Mouse (Mus musculus) embryonic facial prominence, embryonic 10.5 days (tissue): ENCODE measurements around the gene Zmynd11. TPM values are rescaled to one million over a fixed set of nuclear protein-coding genes. Genes with fewer than 3 reads are reported as not detected.

Source experiments
- DNase-seq: peaks from one replicate; pipeline ENCODE4 v3.0.0-alpha.2; 2017; ENCODE audit warnings: low spot score
- H3K27ac ChIP-seq: fragments of 300-500 bp; sonication (generic); replicated peaks from 2 replicates; pipeline ENCODE4 v1.5.1; 2016; ENCODE audit warnings: mild to moderate bottlenecking
- H3K27me3 ChIP-seq: fragments of 300-500 bp; sonication (generic); replicated peaks from 2 replicates; pipeline ENCODE4 v1.6.1; 2016; ENCODE audit warnings: low read depth, mild to moderate bottlenecking; ENCODE audit not compliant: poor library complexity, severe bottlenecking
- H3K36me3 ChIP-seq: fragments of 300-500 bp; sonication (generic); replicated peaks from 2 replicates; pipeline ENCODE4 v1.6.1; 2016; ENCODE audit warnings: mild to moderate bottlenecking, moderate library complexity
- H3K4me1 ChIP-seq: fragments of 300-500 bp; sonication (generic); 2 replicates; pipeline ENCODE4 v1.6.1; 2016
- H3K4me3 ChIP-seq: fragments of 300-500 bp; sonication (generic); 2 replicates; pipeline ENCODE4 v1.5.1; 2016; ENCODE audit warnings: mild to moderate bottlenecking, moderate library complexity
- H3K9me3 ChIP-seq: fragments of 300-500 bp; sonication (generic); 2 replicates; pipeline ENCODE4 v1.6.1; 2016; ENCODE audit warnings: mild to moderate bottlenecking
- WGBS: fragments of 180-500 bp; shearing (Covaris S2); methylation state at CpG from one replicate; pipeline ENCODE4 v1.1.7; 2016; 5-methylcytosine and 5-hydroxymethylcytosine counted together
- polyA plus RNA-seq: library from polyadenylated mRNA; unstranded; fragments of >200 nt; fragmentation: Nextera tagmentation; extraction: Ambion mirVana; gene quantifications from 2 replicates; pipeline ENCODE4 v1.2.1, GENCODE M21; 2016

The Zmynd11 gene
- polyA plus RNA-seq, 1 experiment from 2014 or later: 102 TPM

DNA sequence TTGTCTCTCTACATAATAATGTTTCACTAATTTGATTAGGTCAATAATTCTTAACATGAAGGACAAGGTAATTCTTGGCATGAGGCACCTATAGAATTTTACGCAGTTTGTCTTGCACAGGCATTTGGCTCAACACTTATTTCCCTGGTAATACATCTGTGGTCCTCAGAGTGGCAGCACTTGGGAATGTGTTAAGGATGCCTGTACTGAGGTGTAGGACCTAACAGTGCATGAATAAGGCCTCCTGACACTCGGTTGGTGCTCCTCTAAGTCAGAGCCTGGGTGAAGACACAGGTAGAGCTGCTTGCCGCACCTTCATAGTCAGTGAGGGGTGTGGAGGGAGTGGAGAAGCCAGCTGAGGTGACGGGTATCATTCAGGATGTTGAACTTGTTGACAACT, 81.8 kb downstream of the Zmynd11 start:
- Histone ChIP-seq H3K4me3 (no peak overlapping the region), H3K4me1 (no peaks in the 10 kb centered on the region), H3K27ac (no peak overlapping the region), H3K36me3 (peaks cover 72% of the 10 kb centered on the region), H3K9me3 (no peaks in the 10 kb centered on the region), H3K27me3 (no peaks in the 10 kb centered on the region)
- DNase-seq: no peak
- 90% methylated on average over 4 of the region's 4 CpGs for WGBS

DNA sequence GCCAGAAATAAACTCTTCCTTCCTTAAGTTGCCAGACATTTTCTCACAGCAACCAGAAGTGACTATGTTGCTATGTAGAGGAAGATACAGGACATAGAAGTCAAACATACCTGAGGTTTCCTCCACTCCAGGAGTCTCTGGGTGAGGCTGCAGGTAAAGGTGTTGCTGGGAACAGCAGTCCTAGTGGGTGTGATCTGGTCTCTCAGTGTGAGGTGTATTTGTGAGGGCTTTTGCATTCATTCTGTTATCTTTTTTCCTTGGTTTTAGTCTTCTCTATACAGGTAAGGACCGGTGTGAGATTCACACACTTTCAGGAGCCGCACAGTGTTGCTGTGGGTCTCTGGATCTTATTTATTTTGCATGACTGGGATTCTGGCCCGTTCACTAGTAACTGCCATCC, 83.6 kb downstream of the Zmynd11 start:
- H3K4me3 ChIP-seq: no peak overlapping the region
- no peak overlapping the region for H3K27ac ChIP-seq
- no peaks in the 10 kb centered on the region for H3K27me3 ChIP-seq
- WGBS: 97% methylated on average over 3 of the region's 3 CpGs
- H3K4me1 ChIP-seq: no peaks in the 10 kb centered on the region
- H3K9me3 ChIP-seq: 0 out of 2 replicates have a peak, but pooled peaks cover 3% of the 10 kb centered on the region
- DNase-seq: no peak
- peaks cover 55% of the 10 kb centered on the region for H3K36me3 ChIP-seq

DNA sequence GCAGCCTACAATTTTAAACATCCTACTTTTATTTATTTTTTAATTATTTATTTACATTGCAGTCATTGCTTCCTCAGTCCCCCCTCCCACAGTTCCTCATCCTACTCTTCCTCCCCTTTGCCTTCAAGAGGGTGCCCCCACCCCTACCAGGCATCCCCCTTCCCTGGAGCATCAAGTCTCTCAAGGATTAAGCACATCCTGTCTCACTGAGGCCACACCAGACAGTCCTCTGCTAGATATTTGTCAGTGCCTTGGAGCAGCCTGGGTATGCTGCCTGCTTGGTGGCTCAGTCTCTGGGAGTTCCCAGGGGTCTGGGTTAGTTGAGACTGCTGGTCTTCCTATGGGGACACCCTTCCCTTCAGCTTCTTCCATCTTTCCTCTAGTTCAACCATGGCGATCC, 91.0 kb downstream of the Zmynd11 start:
- no peak overlapping the region for H3K27ac ChIP-seq
- no peaks in the 10 kb centered on the region for H3K4me1 ChIP-seq
- WGBS: 100% methylated on average over 1 of the region's 1 CpGs
- H3K27me3 ChIP-seq: no peaks in the 10 kb centered on the region
- H3K9me3 ChIP-seq: 0 out of 2 replicates have a peak, but pooled peaks cover 12% of the 10 kb centered on the region
- H3K36me3 ChIP-seq: peaks cover 4% of the 10 kb centered on the region; the same call in 1 of the 2 replicates
- no peak for DNase-seq
- H3K4me3 ChIP-seq: no peak overlapping the region

DNA sequence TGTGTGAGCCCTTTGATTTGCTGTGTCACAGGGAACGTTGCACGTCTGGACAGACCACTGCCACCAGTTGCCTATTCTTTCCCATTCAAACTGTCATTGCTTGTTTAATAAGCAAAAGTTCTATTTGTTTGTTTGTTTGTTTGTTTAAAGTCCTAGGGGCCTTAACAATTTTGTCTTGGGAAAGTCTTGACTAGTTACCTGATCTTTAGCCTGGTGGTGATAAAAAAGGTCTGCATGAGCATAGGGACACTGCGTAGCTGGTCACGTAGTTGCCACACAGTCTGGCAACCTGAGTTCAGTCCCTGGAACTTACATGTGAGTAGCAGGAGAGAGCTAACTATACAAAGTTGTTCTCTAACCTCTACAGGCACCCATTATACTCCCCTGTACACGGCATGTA, 95.9 kb downstream of the Zmynd11 start:
- Histone ChIP-seq H3K9me3 (no peaks in the 10 kb centered on the region), H3K27ac (no peak overlapping the region), H3K36me3 (peaks cover 5% of the 10 kb centered on the region; the same call in 1 of the 2 replicates), H3K4me3 (no peak overlapping the region), H3K4me1 (no peaks in the 10 kb centered on the region), H3K27me3 (no peaks in the 10 kb centered on the region)
- DNase-seq: no peak
- WGBS: 90% methylated on average over 5 of the region's 5 CpGs

DNA sequence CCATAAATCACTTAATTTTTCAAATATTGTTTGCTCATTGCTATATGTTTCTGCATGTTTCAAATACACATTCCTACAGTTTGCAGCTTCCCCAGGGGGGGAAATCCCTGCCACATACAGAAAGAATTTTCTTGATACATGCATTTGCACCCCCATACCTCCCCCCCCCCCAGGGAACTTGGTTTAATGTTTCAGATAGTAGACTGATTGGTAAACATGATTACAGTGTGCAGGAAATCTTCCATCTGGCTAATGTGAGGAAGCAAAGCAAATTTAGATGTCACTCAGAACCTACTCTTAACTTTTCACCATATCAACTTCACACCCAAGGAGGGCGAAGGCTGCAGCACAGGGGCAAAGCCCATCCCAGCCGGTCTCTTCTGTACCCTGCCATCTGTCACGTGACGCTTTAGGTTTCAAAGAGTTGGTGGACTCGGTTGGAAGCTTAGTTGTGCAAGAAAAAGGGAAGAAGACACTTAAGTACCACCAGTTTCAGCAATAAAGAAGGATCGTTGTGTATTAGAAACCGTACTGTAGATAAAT, 97.1 kb downstream of the Zmynd11 start:
- Histone ChIP-seq H3K27ac (no peak overlapping the region), H3K27me3 (no peaks in the 10 kb centered on the region), H3K9me3 (no peaks in the 10 kb centered on the region), H3K36me3 (peaks cover 11% of the 10 kb centered on the region; the same call in 1 of the 2 replicates), H3K4me3 (no peak overlapping the region), H3K4me1 (no peaks in the 10 kb centered on the region)
- DNase-seq: no peak
- 82% methylated on average over 7 of the region's 7 CpGs for WGBS

DNA sequence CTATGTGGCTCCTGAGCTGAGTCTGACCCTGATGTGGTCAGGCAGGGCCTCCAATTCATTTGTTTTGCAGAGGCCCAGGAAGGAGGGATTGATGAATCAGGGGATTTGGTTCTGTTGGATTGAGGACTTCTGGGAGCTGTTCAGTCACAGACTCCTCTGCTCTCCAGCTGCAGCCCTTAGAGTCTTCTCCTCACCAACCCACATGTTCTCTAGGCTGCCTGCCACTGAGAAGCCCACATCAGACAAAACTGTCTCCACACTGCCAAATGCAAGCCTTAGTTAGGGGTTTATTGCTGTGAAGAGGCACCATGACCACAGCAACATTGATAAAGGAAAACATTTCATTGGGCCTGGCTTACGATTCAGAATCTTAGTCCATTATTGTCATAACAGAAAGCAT, 101.5 kb downstream of the Zmynd11 start:
- Histone ChIP-seq H3K9me3 (no peaks in the 10 kb centered on the region), H3K27ac (no peak overlapping the region), H3K4me3 (no peak overlapping the region), H3K4me1 (no peaks in the 10 kb centered on the region), H3K27me3 (no peaks in the 10 kb centered on the region), H3K36me3 (peaks cover 38% of the 10 kb centered on the region)
- 94% methylated on average over 1 of the region's 1 CpGs for WGBS
- no peak for DNase-seq

DNA sequence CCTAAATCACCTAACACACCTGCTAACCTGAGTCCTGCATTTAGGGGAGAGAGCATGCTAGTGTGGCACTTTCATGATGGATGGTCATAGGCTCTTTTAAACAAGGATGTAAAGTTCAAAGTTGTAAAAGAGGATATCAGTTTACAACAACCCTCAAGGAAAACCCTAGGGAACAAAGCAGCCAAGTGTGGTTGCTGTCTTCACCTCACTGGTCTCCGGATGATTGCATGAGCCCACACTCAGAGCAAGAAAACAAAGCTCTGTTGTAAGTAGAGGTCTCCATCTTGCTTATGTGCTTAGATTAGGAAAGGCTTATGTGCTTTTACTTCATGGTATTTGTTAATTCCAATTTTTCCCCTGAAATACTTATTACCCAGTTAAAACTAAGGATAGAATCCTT, 104.4 kb downstream of the Zmynd11 start:
- WGBS: 47% methylated on average over 1 of the region's 1 CpGs
- H3K4me1 ChIP-seq: no peaks in the 10 kb centered on the region
- H3K4me3 ChIP-seq: no peak overlapping the region
- no peak for DNase-seq
- H3K9me3 ChIP-seq: no peaks in the 10 kb centered on the region
- H3K36me3 ChIP-seq: peaks cover 46% of the 10 kb centered on the region
- no peak overlapping the region for H3K27ac ChIP-seq
- H3K27me3 ChIP-seq: no peaks in the 10 kb centered on the region

DNA sequence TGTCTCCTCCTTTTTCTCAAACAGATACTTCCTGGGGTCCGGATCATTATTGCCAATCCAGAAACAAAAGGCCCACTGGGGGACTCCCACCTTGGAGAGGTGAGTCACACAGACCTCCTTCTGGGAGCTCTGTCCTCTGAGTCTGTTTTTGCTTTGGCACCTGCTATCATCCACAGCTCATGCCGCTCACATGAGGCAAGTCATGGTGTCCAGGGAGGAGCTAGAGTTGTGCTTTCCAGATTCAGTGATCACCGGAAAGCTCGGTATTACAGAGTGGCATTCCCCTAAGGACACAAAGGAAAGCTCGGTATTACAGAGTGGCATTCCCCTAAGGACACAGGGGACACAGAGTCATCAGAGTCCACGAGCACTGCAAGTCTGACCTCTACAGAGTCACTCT, 108.5 kb downstream of the Zmynd11 start:
- 89% methylated on average over 6 of the region's 6 CpGs for WGBS
- H3K4me3 ChIP-seq: no peak overlapping the region
- no peaks in the 10 kb centered on the region for H3K9me3 ChIP-seq

DNA sequence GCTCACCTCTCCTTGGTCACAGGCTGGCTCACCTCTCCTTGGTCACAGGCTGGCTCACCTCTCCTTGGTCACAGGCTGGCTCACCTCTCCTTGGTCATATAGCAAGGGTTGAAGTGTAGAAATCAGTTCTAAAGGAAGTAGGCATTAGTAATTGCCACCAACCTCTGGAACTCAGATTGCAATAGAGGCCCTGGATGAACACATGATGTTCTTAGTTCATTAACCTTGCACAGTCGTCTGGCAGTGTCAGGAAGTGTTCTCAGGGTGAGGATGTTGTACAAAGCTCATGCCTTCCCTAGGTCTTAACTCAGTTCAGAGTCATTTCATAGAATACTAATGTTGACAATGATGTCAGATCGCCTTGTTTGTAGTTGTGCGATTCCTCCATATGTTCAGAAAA, 112.1 kb downstream of the Zmynd11 start:
- 84% methylated on average over 3 of the region's 3 CpGs for WGBS
- peaks cover 9% of the 10 kb centered on the region for H3K36me3 ChIP-seq
- no peak overlapping the region for H3K4me3 ChIP-seq
- H3K4me1 ChIP-seq: no peaks in the 10 kb centered on the region
- no peaks in the 10 kb centered on the region for H3K9me3 ChIP-seq
- no peaks in the 10 kb centered on the region for H3K27me3 ChIP-seq
- no peak overlapping the region for H3K27ac ChIP-seq
- no peak for DNase-seq

More for the DNA sequence above, 108.5 kb downstream of the Zmynd11 start:
- Histone ChIP-seq H3K27me3 (no peaks in the 10 kb centered on the region), H3K36me3 (peaks cover 26% of the 10 kb centered on the region), H3K4me1 (no peaks in the 10 kb centered on the region), H3K27ac (no peak overlapping the region)
- DNase-seq: no peak

DNA sequence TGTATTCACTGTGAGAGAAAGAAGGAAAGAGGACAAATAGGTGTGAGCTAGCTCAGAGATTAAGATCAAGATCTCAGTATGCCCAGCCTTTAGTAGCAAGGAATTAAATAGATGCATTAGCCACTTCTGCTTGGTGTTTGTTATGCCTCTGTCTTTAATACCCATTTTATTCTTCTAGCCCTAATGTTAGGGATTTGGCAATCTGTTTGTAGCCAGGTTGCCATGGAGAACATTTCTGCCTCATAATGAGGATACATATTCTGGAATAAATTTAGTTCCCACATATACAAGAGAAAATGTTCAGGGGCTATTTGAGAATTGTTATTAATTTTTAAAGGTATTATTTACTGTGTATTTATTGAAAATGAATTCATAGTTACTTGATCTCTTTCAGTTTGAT, 114.5 kb downstream of the Zmynd11 start:
- Histone ChIP-seq H3K27me3 (no peaks in the 10 kb centered on the region), H3K36me3 (no peaks in the 10 kb centered on the region), H3K27ac (no peak overlapping the region), H3K9me3 (no peaks in the 10 kb centered on the region), H3K4me3 (no peak overlapping the region), H3K4me1 (no peaks in the 10 kb centered on the region)
- DNase-seq: no peak

DNA sequence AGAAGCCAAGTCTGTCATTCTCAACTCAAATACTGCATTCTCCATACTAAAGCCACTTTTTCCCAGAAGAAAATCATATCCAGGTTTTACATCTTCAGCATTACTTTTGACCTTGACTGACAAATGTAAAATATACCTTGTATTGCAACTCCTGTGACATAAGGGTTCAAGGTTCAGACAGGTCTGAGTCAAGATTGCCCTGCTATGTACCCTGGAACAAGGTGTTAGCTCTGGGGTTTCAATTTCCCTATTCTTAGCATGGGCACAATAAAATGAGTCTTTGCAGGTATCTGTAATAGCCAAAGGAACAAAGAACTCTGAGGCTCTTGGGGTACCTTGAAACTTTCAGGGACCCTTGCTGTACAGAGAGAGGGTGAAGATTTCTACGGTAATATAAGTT, 115.2 kb downstream of the Zmynd11 start:
- Histone ChIP-seq H3K27ac (no peak overlapping the region), H3K27me3 (no peaks in the 10 kb centered on the region), H3K4me1 (no peaks in the 10 kb centered on the region), H3K36me3 (no peaks in the 10 kb centered on the region), H3K4me3 (no peak overlapping the region), H3K9me3 (no peaks in the 10 kb centered on the region)
- no peak for DNase-seq
- 87% methylated on average over 1 of the region's 1 CpGs for WGBS

DNA sequence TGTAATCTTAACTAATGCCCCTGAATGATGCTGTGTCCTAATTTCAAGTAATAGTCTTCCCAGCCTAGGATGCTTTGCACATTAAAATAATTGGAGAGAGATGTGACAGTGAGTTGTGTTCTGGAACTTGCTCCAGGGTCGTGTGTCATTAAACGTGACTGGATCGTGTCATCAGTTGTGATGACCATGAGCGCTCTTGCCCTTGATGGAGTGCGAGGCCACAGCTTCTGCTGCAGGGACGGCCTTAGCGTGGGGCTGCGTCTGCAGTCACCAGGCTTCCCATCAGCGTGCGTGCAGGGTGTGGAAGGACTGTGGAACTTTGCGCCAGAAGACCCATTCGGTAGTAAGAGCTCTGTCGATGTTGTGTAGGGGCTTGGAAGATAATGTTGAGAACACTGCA, 116.4 kb downstream of the Zmynd11 start:
- no peak for DNase-seq
- WGBS: 95% methylated on average over 13 of the region's 13 CpGs
- no peaks in the 10 kb centered on the region for H3K27me3 ChIP-seq

DNA sequence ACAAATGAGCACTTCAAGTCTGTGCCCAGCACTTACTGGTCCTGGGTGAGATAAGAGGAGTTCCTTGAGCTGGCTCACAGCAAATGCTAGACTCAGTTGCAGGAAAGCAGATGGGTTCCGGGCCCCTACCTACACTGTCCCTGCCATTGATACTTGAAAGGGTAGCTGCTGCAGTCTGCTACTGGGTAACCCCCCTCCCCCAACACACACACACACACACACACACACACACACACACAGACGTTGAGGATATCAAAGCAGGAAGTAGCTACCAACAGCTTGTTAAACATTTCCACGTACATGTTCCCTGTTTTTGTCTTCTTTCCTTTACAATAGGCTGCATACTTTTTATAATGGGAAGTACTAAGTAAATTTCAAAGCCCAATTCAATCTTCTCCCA, 127.2 kb downstream of the Zmynd11 start:
- Histone ChIP-seq H3K9me3 (no peaks in the 10 kb centered on the region), H3K36me3 (no peaks in the 10 kb centered on the region), H3K27ac (no peak overlapping the region), H3K27me3 (no peaks in the 10 kb centered on the region), H3K4me1 (no peaks in the 10 kb centered on the region), H3K4me3 (no peak overlapping the region)
- 70% methylated on average over 3 of the region's 3 CpGs for WGBS
- no peak for DNase-seq

More for the DNA sequence above, 116.4 kb downstream of the Zmynd11 start:
- H3K4me3 ChIP-seq: no peak overlapping the region
- no peaks in the 10 kb centered on the region for H3K36me3 ChIP-seq
- no peak overlapping the region for H3K27ac ChIP-seq
- no peaks in the 10 kb centered on the region for H3K4me1 ChIP-seq
- H3K9me3 ChIP-seq: no peaks in the 10 kb centered on the region

DNA sequence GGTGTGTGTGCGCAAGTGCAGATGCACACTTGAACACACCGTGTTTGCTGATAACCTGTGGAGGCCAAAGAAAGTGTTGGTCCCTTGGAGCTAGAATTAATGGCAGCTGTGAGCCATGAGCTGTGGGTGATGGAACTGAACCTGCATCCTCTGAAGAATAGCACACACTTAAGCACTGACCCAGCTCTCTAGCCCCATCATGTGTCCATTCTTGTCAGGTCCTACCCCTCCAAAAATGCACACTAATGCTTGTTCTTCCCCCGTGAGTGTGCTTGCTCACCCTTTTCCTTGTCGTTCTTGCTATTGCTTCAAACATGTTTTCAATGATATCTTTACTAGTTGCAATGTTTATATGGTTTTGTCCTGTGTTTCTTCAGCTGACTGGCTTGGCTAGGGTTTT, 128.6 kb downstream of the Zmynd11 start:
- DNase-seq: peak; percentile 15
- H3K27ac ChIP-seq: no peak overlapping the region
- H3K9me3 ChIP-seq: no peaks in the 10 kb centered on the region
- H3K4me3 ChIP-seq: no peak overlapping the region
- 56% methylated on average over 4 of the region's 4 CpGs for WGBS
- no peaks in the 10 kb centered on the region for H3K4me1 ChIP-seq
- H3K27me3 ChIP-seq: no peaks in the 10 kb centered on the region
- no peaks in the 10 kb centered on the region for H3K36me3 ChIP-seq
